Mouse (Mus musculus): ENCODE data around the gene Pigq.

DNA sequence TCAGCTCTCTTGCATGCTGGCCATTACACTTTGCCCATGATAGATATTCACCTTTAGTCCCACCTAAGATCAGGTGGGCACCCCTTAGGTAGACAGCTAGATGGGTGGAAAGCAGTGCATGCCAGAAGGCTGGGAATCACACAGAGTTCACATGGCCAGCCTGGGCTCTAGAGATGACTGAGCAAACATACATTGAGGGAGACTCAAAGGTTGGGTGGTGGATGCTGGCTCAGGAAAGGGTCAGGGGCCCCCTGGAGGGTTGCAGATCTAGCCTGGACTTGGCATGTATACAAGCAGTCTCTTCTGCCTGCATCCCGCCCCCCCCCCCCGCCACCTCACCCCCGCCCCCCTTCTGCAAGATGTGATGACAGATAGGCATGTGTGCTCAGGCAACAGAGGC lies 6.0 kb upstream of the Pigq start:
- TF ChIP-seq CTCF (IDR thresholded peaks at IDR 0.05; ENCODE audit: borderline replicate concordance, insufficient read depth, low read depth, low read length), result no peak
- no peak for TF ChIP-seq POLR2A (IDR thresholded peaks at IDR 0.05; ENCODE audit: borderline replicate concordance, insufficient read depth, low read length)
